Mouse (Mus musculus): ENCODE data around the gene Ccdc160. TPM values are rescaled to one million over a fixed set of nuclear protein-coding genes. Genes with fewer than 3 reads are reported as not detected.

Ccdc160 gene
- polyA plus RNA-seq, 1 experiment: 3.1 TPM

GRCm38 (mm10) chrX:52791944-52792719 is 1.1 kb downstream of the Ccdc160 start:
- H3K27me3 ChIP-seq (ENCODE audit: control insufficient read depth, insufficient read depth, low read length): no peaks in the 10 kb centered on the region

GRCm38 (mm10) chrX:52792861-52793260 is 1.9 kb downstream of the Ccdc160 start:
- Histone ChIP-seq H3K4me1 (ENCODE audit: control insufficient read depth, insufficient read depth, low read length) (no peaks in the 10 kb centered on the region), H3K27me3 (ENCODE audit: control insufficient read depth, insufficient read depth, low read length) (no peaks in the 10 kb centered on the region), H3K4me3 (replicated peaks; ENCODE audit: insufficient read depth, low read depth, low read length) (no peak overlapping the region), H3K27ac (ENCODE audit: insufficient read depth, low read length) (no peak overlapping the region)
- TF ChIP-seq POLR2A (IDR thresholded peaks at IDR 0.05; ENCODE audit: borderline replicate concordance, insufficient read depth, low read length) (no peak), CTCF (IDR thresholded peaks at IDR 0.05; ENCODE audit: borderline replicate concordance, insufficient read depth, low read depth, low read length) (no peak)
- no peak for DNase-seq
- 56% methylated on average over 6 of the region's 6 CpGs for WGBS

More at GRCm38 (mm10) chrX:52791944-52792719, 1.1 kb downstream of the Ccdc160 start:
- 56% methylated on average over 10 of the region's 10 CpGs for WGBS
- no peak for DNase-seq
- H3K27ac ChIP-seq (ENCODE audit: insufficient read depth, low read length): no peak overlapping the region
- no peak overlapping the region for H3K4me3 ChIP-seq (replicated peaks; ENCODE audit: insufficient read depth, low read depth, low read length)
- no peaks in the 10 kb centered on the region for H3K4me1 ChIP-seq (ENCODE audit: control insufficient read depth, insufficient read depth, low read length)
- no peak for TF ChIP-seq POLR2A (IDR thresholded peaks at IDR 0.05; ENCODE audit: borderline replicate concordance, insufficient read depth, low read length)
- TF ChIP-seq CTCF (IDR thresholded peaks at IDR 0.05; ENCODE audit: borderline replicate concordance, insufficient read depth, low read depth, low read length): no peak

GRCm38 (mm10) chrX:52795816-52796215 is 4.8 kb downstream of the Ccdc160 start:
- WGBS: 28% methylated on average over 8 of the region's 8 CpGs
- TF ChIP-seq POLR2A (IDR thresholded peaks at IDR 0.05; ENCODE audit: borderline replicate concordance, insufficient read depth, low read length) (no peak), CTCF (IDR thresholded peaks at IDR 0.05; ENCODE audit: borderline replicate concordance, insufficient read depth, low read depth, low read length) (no peak)
- DNase-seq: no peak
- Histone ChIP-seq H3K27ac (ENCODE audit: insufficient read depth, low read length) (no peak overlapping the region), H3K4me1 (ENCODE audit: control insufficient read depth, insufficient read depth, low read length) (no peaks in the 10 kb centered on the region), H3K27me3 (ENCODE audit: control insufficient read depth, insufficient read depth, low read length) (no peaks in the 10 kb centered on the region), H3K4me3 (replicated peaks; ENCODE audit: insufficient read depth, low read depth, low read length) (no peak overlapping the region)

DNA sequence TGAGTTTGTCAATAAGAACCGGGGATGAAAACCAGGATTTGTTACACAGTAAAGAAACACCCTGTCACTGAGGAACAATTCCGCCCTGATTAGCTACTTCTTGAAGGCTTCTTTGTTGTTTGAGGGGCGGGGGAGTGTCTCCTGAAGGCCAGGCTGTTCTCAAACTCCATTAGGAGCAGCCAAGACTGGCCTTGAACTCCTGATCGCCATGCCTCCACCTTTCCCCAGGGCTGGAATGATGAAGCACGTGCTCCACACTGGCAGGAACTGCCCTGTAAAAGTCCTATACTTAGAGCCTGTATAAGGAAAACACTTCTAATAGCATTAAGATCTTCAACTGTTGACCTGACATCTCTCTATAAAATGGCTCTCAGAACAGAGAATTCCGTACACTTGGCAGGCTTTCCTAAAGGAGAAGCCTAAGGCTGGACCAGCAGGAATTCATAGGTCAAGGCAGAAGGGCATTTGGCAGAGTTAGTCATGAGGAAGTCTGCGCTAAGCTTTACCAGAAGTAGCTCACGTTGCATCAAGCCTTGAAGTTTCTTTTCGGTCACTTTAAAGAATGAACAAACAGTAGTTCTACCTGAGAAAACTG is 6.1 kb downstream of the Ccdc160 start:
- Histone ChIP-seq H3K27me3 (ENCODE audit: control insufficient read depth, insufficient read depth, low read length) (no peaks in the 10 kb centered on the region), H3K27ac (ENCODE audit: insufficient read depth, low read length) (no peak overlapping the region), H3K4me3 (replicated peaks; ENCODE audit: insufficient read depth, low read depth, low read length) (no peak overlapping the region), H3K4me1 (ENCODE audit: control insufficient read depth, insufficient read depth, low read length) (no peaks in the 10 kb centered on the region)
- no peak for TF ChIP-seq POLR2A (IDR thresholded peaks at IDR 0.05; ENCODE audit: borderline replicate concordance, insufficient read depth, low read length)
- DNase-seq: no peak
- WGBS: 62% methylated on average over 9 of the region's 9 CpGs

DNA sequence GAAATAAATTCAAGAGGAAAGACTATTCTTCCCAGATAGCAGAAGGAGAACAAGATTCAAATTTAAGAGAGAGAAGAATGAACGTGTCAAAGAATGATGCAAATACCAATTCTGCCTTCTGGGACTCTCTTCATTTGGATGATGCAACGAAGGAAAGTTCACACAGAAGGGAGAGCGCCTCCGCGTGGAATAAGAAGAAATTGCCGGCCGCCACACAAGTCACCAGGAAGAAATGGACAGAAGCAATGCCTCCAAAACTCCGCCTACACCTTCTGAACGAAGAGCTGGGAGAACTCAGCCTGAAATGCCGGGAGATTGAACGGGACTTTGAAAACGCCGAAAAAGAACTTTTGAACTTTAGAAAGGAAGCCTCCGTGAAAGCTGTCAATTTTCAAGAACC is 7.3 kb downstream of the Ccdc160 start:
- H3K4me1 ChIP-seq (ENCODE audit: control insufficient read depth, insufficient read depth, low read length): no peaks in the 10 kb centered on the region
- 73% methylated on average over 14 of the region's 14 CpGs for WGBS

DNA sequence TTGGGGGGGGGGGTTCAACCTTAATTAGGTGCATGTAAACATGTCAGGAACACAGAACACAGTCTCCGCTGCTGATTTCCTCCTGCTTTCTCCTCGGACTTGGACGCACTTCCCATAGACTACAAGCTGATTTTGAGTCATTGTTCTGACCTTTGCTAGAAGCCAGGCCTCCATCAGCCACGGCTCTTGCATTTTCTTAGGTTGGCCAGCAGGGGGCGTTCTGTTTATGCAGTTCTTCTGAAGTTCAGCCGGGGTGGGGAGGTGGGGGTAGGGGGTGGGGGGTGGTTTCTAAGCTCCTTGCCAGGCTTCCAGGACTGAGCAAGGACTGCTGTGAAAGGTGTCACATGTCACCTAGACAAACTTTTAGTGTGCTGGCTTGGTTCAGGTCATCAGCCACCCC is 8.6 kb downstream of the Ccdc160 start:
- 20% methylated on average over 6 of the region's 6 CpGs for WGBS
- DNase-seq: no peak
- H3K4me3 ChIP-seq (replicated peaks; ENCODE audit: insufficient read depth, low read depth, low read length): no peak overlapping the region
- no peaks in the 10 kb centered on the region for H3K4me1 ChIP-seq (ENCODE audit: control insufficient read depth, insufficient read depth, low read length)
- TF ChIP-seq CTCF (IDR thresholded peaks at IDR 0.05; ENCODE audit: borderline replicate concordance, insufficient read depth, low read depth, low read length) (no peak), POLR2A (IDR thresholded peaks at IDR 0.05; ENCODE audit: borderline replicate concordance, insufficient read depth, low read length) (no peak)
- H3K27ac ChIP-seq (ENCODE audit: insufficient read depth, low read length): no peak overlapping the region
- H3K27me3 ChIP-seq (ENCODE audit: control insufficient read depth, insufficient read depth, low read length): no peaks in the 10 kb centered on the region

More for the DNA sequence above, 7.3 kb downstream of the Ccdc160 start:
- TF ChIP-seq CTCF (IDR thresholded peaks at IDR 0.05; ENCODE audit: borderline replicate concordance, insufficient read depth, low read depth, low read length) (no peak), POLR2A (IDR thresholded peaks at IDR 0.05; ENCODE audit: borderline replicate concordance, insufficient read depth, low read length) (no peak)
- no peaks in the 10 kb centered on the region for H3K27me3 ChIP-seq (ENCODE audit: control insufficient read depth, insufficient read depth, low read length)
- no peak overlapping the region for H3K27ac ChIP-seq (ENCODE audit: insufficient read depth, low read length)
- no peak overlapping the region for H3K4me3 ChIP-seq (replicated peaks; ENCODE audit: insufficient read depth, low read depth, low read length)
- no peak for DNase-seq

- Histone ChIP-seq H3K27ac (ENCODE audit: insufficient read depth, low read length) (no peak overlapping the region), H3K4me1 (ENCODE audit: control insufficient read depth, insufficient read depth, low read length) (no peaks in the 10 kb centered on the region), H3K4me3 (replicated peaks; ENCODE audit: insufficient read depth, low read depth, low read length) (no peak overlapping the region), H3K27me3 (ENCODE audit: control insufficient read depth, insufficient read depth, low read length) (no peaks in the 10 kb centered on the region)
- no peak for DNase-seq
- TF ChIP-seq CTCF (IDR thresholded peaks at IDR 0.05; ENCODE audit: borderline replicate concordance, insufficient read depth, low read depth, low read length): no peak
- 24% methylated on average over 3 of the region's 3 CpGs for WGBS
Observed at GRCm38 (mm10) chrX:52819338-52819737, 28.3 kb downstream of the Ccdc160 start.

Other genes with a start within 250 kb of the Ccdc160 start
- 2.6 and 2.8 TPM in 2 replicates for gene Gpc3, start 177.2 kb upstream of the Ccdc160 start, polyA plus RNA-seq (2012; rRNA removed)
- gene Phf6, start 121.1 kb downstream of the Ccdc160 start, polyA plus RNA-seq (2012; rRNA removed): 12.5 and 13.5 TPM in 2 replicates
- gene Hprt, start 196.9 kb downstream of the Ccdc160 start, polyA plus RNA-seq (2012; rRNA removed): 169 and 181 TPM in 2 replicates